Mouse (Mus musculus) kidney, postnatal 0 days (tissue): ENCODE results near the gene Adat2. TPM values are rescaled to one million over a fixed set of nuclear protein-coding genes. Genes with fewer than 3 reads are reported as not detected.

Experiments used
- ATAC-seq: fragments of 200-750 bp; cut with Nextera tagmentation; replicated peaks from 2 replicates; pipeline ENCODE4 v1.8.0; 2017; ENCODE audit warnings: low read depth, moderate number of reproducible peaks, moderate TSS enrichment, moderate library complexity; ENCODE audit not compliant: low FRiP score
- DNase-seq: peaks from one replicate; pipeline ENCODE4 v3.0.0-alpha.2; 2016; ENCODE audit warnings: low spot score
- H3K27ac ChIP-seq: fragments of 300-500 bp; sonication (generic); 2 replicates; pipeline ENCODE4 v1.5.1; 2014; ENCODE audit warnings: mild to moderate bottlenecking
- H3K27me3 ChIP-seq: fragments of 300-500 bp; sonication (generic); 2 replicates; pipeline ENCODE4 v1.6.1; 2014; ENCODE audit warnings: low read length, mixed read lengths; ENCODE audit not compliant: insufficient read depth
- H3K36me3 ChIP-seq: fragments of 300-500 bp; sonication (generic); 2 replicates; pipeline ENCODE4 v1.6.1; 2014; ENCODE audit warnings: low read length, mixed read lengths; ENCODE audit not compliant: insufficient read depth
- H3K4me1 ChIP-seq: fragments of 300-500 bp; sonication (generic); replicated peaks from 2 replicates; pipeline ENCODE4 v1.6.1; 2014; ENCODE audit warnings: antibody characterized with exemption, low read length, mixed read lengths; ENCODE audit not compliant: insufficient read depth
- H3K4me2 ChIP-seq: fragments of 300-500 bp; sonication (generic); 2 replicates; pipeline ENCODE4 v1.6.1; 2014; ENCODE audit warnings: mild to moderate bottlenecking, low read length, moderate library complexity, mixed read lengths
- H3K4me3 ChIP-seq: fragments of 300-500 bp; sonication (generic); replicated peaks from 2 replicates; pipeline ENCODE4 v1.5.1; 2014; ENCODE audit warnings: low read depth, low read length
- H3K9ac ChIP-seq: fragments of 300-500 bp; sonication (generic); 2 replicates; pipeline ENCODE4 v1.6.1; 2014; ENCODE audit warnings: low read depth, low read length
- H3K9me3 ChIP-seq: fragments of 300-500 bp; sonication (generic); replicated peaks from 2 replicates; pipeline ENCODE4 v1.6.1; 2016; ENCODE audit warnings: low read length, inconsistent platforms, mixed read lengths
- CTCF ChIP-seq: IDR thresholded peaks from 2 replicates; pipeline ENCODE4 v1.5.1; 2016; ENCODE audit warnings: antibody characterized with exemption, low read depth, mild to moderate bottlenecking, moderate library complexity
- WGBS: fragments of 180-500 bp; shearing (Covaris S2); extraction: QIAGEN DNeasy Blood & Tissue Kit; methylation state at CpG from one replicate; pipeline ENCODE4 v1.1.7; 2014; 5-methylcytosine and 5-hydroxymethylcytosine counted together
- polyA plus RNA-seq: library from polyadenylated mRNA; unstranded; fragments of >200 nt; fragmentation: Nextera tagmentation; extraction: Ambion mirVana; gene quantifications from 2 replicates; pipeline ENCODE4 v1.2.1, GENCODE M21; 2015

Adat2 gene
- polyA plus RNA-seq, result 4.9 and 5.6 TPM in 2 replicates

GRCm38 (mm10) chr10:13552646-13553497 is at the start of gene Adat2, which contains the start of gene Pex3:
Gene Adat2, plus strand, starts transcription at chr10:13552894.
Gene Pex3, minus strand, starts transcription at chr10:13553142.
- no peak for TF ChIP-seq CTCF
- H3K27ac ChIP-seq, result peak within 1 kb of the TSS; percentile 78
- H3K4me3 ChIP-seq, result peak within 1 kb of the TSS; percentile 71
- peak within 1 kb of the TSS; percentile 73 for H3K4me2 ChIP-seq
- no peaks in the 10 kb centered on the region for H3K27me3 ChIP-seq
- 0 out of 2 replicates have a peak, but pooled peaks cover 6% of the 10 kb centered on the region for H3K4me1 ChIP-seq
- WGBS, result under 1% methylated on average over 51 of the region's 51 CpGs
- ATAC-seq, result peak; percentile 98
- H3K9me3 ChIP-seq, result no peaks in the 10 kb centered on the region
- DNase-seq, result peak; percentile 97
- peak within 1 kb of the TSS; percentile 75 for H3K9ac ChIP-seq
- H3K36me3 ChIP-seq, result no peaks in the 10 kb centered on the region

- ATAC-seq, result no peak
- H3K36me3 ChIP-seq, result no peaks in the 10 kb centered on the region
- H3K4me2 ChIP-seq, result no peak overlapping the region
- TF ChIP-seq CTCF, result no peak
- no peaks in the 10 kb centered on the region for H3K4me1 ChIP-seq
- no peak overlapping the region for H3K27ac ChIP-seq
- 82% methylated on average over 4 of the region's 4 CpGs for WGBS
- no peaks in the 10 kb centered on the region for H3K27me3 ChIP-seq
- H3K9ac ChIP-seq, result no peak overlapping the region
- DNase-seq, result no peak
- no peak overlapping the region for H3K4me3 ChIP-seq
- H3K9me3 ChIP-seq, result no peaks in the 10 kb centered on the region
Measured at GRCm38 (mm10) chr10:13521857-13522256, 30.8 kb upstream of the Adat2 start.

- WGBS, result 72% methylated on average over 4 of the region's 4 CpGs
- no peaks in the 10 kb centered on the region for H3K4me1 ChIP-seq
- no peaks in the 10 kb centered on the region for H3K9me3 ChIP-seq
- DNase-seq (no peak), ATAC-seq (no peak)
- H3K4me2 ChIP-seq, result no peak overlapping the region
- no peaks in the 10 kb centered on the region for H3K27me3 ChIP-seq
- H3K27ac ChIP-seq, result no peak overlapping the region
- no peak for TF ChIP-seq CTCF
- H3K4me3 ChIP-seq, result no peak overlapping the region
- peaks cover 11% of the 10 kb centered on the region; the same call in 1 of the 2 replicates for H3K36me3 ChIP-seq
- no peak overlapping the region for H3K9ac ChIP-seq
Measured at GRCm38 (mm10) chr10:13528155-13528554, 24.5 kb upstream of the Adat2 start.

- ATAC-seq (no peak), DNase-seq (no peak)
- H3K36me3 ChIP-seq, result peaks cover 29% of the 10 kb centered on the region
- H3K4me1 ChIP-seq, result no peaks in the 10 kb centered on the region
- no peak overlapping the region for H3K4me2 ChIP-seq
- no peak overlapping the region for H3K27ac ChIP-seq
- H3K9ac ChIP-seq, result no peak overlapping the region
- TF ChIP-seq CTCF, result no peak
- no peaks in the 10 kb centered on the region for H3K27me3 ChIP-seq
- no peak overlapping the region for H3K4me3 ChIP-seq
- H3K9me3 ChIP-seq, result no peaks in the 10 kb centered on the region
- WGBS, result 85% methylated on average over 3 of the region's 3 CpGs
Measured at GRCm38 (mm10) chr10:13534751-13535150, 17.9 kb upstream of the Adat2 start.

- WGBS, result 97% methylated on average over 7 of the region's 7 CpGs
- Histone ChIP-seq H3K9ac (no peak overlapping the region), H3K4me3 (no peak overlapping the region), H3K27ac (no peak overlapping the region), H3K36me3 (peaks cover 25% of the 10 kb centered on the region), H3K9me3 (no peaks in the 10 kb centered on the region), H3K4me1 (no peaks in the 10 kb centered on the region), H3K4me2 (no peak overlapping the region), H3K27me3 (no peaks in the 10 kb centered on the region)
- ATAC-seq (no peak), DNase-seq (no peak)
- no peak for TF ChIP-seq CTCF
Measured at GRCm38 (mm10) chr10:13536706-13537105, 16.0 kb upstream of the Adat2 start.

GRCm38 (mm10) chr10:13539769-13540333 is 12.8 kb upstream of the Adat2 start:
- no peak overlapping the region for H3K9ac ChIP-seq
- H3K27me3 ChIP-seq, result no peaks in the 10 kb centered on the region
- DNase-seq, result no peak
- no peak for TF ChIP-seq CTCF
- H3K4me3 ChIP-seq, result no peak overlapping the region
- 89% methylated on average over 7 of the region's 7 CpGs for WGBS
- ATAC-seq, result no peak
- H3K27ac ChIP-seq, result no peak overlapping the region
- peaks cover 15% of the 10 kb centered on the region for H3K36me3 ChIP-seq
- no peaks in the 10 kb centered on the region for H3K9me3 ChIP-seq
- no peaks in the 10 kb centered on the region for H3K4me1 ChIP-seq
- H3K4me2 ChIP-seq, result no peak overlapping the region
